Mouse (Mus musculus) neural tube, embryonic 14.5 days (tissue): ENCODE measurements around the gene Acsl4. TPM values are rescaled to one million over a fixed set of nuclear protein-coding genes. Genes with fewer than 3 reads are reported as not detected.

Source experiments
- ATAC-seq: fragments of 200-750 bp; cut with Nextera tagmentation; 2 replicates; pipeline ENCODE4 v1.8.0; 2017; ENCODE audit warnings: low read depth, mild to moderate bottlenecking, moderate TSS enrichment, moderate library complexity
- H3K27ac ChIP-seq: fragments of 300-500 bp; sonication (generic); 2 replicates; pipeline ENCODE4 v1.5.1; 2014; ENCODE audit warnings: low read depth, mild to moderate bottlenecking, control low read depth, low read length, moderate library complexity, mixed read lengths
- H3K27me3 ChIP-seq: fragments of 300-500 bp; sonication (generic); 2 replicates; pipeline ENCODE4 v1.6.1; 2014; ENCODE audit warnings: low read length; ENCODE audit not compliant: control insufficient read depth, insufficient read depth
- H3K36me3 ChIP-seq: fragments of 300-500 bp; sonication (generic); 2 replicates; pipeline ENCODE4 v1.6.1; 2014; ENCODE audit warnings: low read length, mixed read lengths; ENCODE audit not compliant: control insufficient read depth, insufficient read depth
- H3K4me1 ChIP-seq: fragments of 300-500 bp; sonication (generic); 2 replicates; pipeline ENCODE4 v1.6.1; 2014; ENCODE audit warnings: low read length; ENCODE audit not compliant: control insufficient read depth, insufficient read depth
- H3K4me2 ChIP-seq: fragments of 300-500 bp; sonication (generic); 2 replicates; pipeline ENCODE4 v1.6.1; 2014; ENCODE audit warnings: mild to moderate bottlenecking, low read depth, low read length, control low read depth
- H3K4me3 ChIP-seq: fragments of 300-500 bp; sonication (generic); 2 replicates; pipeline ENCODE4 v1.5.1; 2014; ENCODE audit warnings: low read depth, low read length, control low read depth, mixed read lengths
- H3K9ac ChIP-seq: fragments of 300-500 bp; sonication (generic); replicated peaks from 2 replicates; pipeline ENCODE4 v1.6.1; 2014; ENCODE audit warnings: low read depth, mild to moderate bottlenecking, control low read depth, low read length, mixed read lengths
- H3K9me3 ChIP-seq: fragments of 300-500 bp; sonication (generic); 2 replicates; pipeline ENCODE4 v1.6.1; 2016; ENCODE audit warnings: low read length; ENCODE audit not compliant: control insufficient read depth
- WGBS: fragments of 180-500 bp; shearing (Covaris S2); extraction: QIAGEN DNeasy Blood & Tissue Kit; methylation state at CpG from one replicate; pipeline ENCODE4 v1.1.7; 2014; 5-methylcytosine and 5-hydroxymethylcytosine counted together
- polyA plus RNA-seq: library from polyadenylated mRNA; unstranded; fragments of >200 nt; fragmentation: Nextera tagmentation; extraction: Ambion mirVana; gene quantifications from 2 replicates; pipeline ENCODE4 v1.2.1, GENCODE M21; 2014

Acsl4 gene
- polyA plus RNA-seq, 1 experiment from 2014 or later: 35.2 TPM

GRCm38 (mm10) chrX:142376747-142377146 lies 13.6 kb downstream of the Acsl4 start:
- no peaks in the 10 kb centered on the region for H3K9me3 ChIP-seq
- H3K36me3 ChIP-seq: no peaks in the 10 kb centered on the region
- no peak overlapping the region for H3K4me2 ChIP-seq
- no peak overlapping the region for H3K27ac ChIP-seq
- WGBS: 87% methylated on average over 3 of the region's 3 CpGs
- H3K27me3 ChIP-seq: no peaks in the 10 kb centered on the region
- no peak for ATAC-seq
- H3K4me1 ChIP-seq: no peaks in the 10 kb centered on the region
- H3K4me3 ChIP-seq: no peak overlapping the region
- H3K9ac ChIP-seq: no peak overlapping the region

GRCm38 (mm10) chrX:142375519-142375918 lies 14.8 kb downstream of the Acsl4 start:
- 89% methylated on average over 4 of the region's 4 CpGs for WGBS
- H3K27ac ChIP-seq: no peak overlapping the region
- no peak for ATAC-seq

GRCm38 (mm10) chrX:142372393-142372792 lies 17.9 kb downstream of the Acsl4 start:
- WGBS: 28% methylated on average over 3 of the region's 3 CpGs
- H3K27ac ChIP-seq: no peak overlapping the region
- H3K4me3 ChIP-seq: no peak overlapping the region
- no peaks in the 10 kb centered on the region for H3K4me1 ChIP-seq
- no peak overlapping the region for H3K9ac ChIP-seq
- no peaks in the 10 kb centered on the region for H3K27me3 ChIP-seq
- no peaks in the 10 kb centered on the region for H3K36me3 ChIP-seq
- no peak for ATAC-seq
- H3K4me2 ChIP-seq: no peak overlapping the region
- no peaks in the 10 kb centered on the region for H3K9me3 ChIP-seq

More at GRCm38 (mm10) chrX:142375519-142375918, 14.8 kb downstream of the Acsl4 start:
- H3K9me3 ChIP-seq: no peaks in the 10 kb centered on the region
- no peak overlapping the region for H3K4me3 ChIP-seq
- no peaks in the 10 kb centered on the region for H3K4me1 ChIP-seq
- no peaks in the 10 kb centered on the region for H3K36me3 ChIP-seq
- no peak overlapping the region for H3K4me2 ChIP-seq
- H3K27me3 ChIP-seq: no peaks in the 10 kb centered on the region
- H3K9ac ChIP-seq: no peak overlapping the region

DNA sequence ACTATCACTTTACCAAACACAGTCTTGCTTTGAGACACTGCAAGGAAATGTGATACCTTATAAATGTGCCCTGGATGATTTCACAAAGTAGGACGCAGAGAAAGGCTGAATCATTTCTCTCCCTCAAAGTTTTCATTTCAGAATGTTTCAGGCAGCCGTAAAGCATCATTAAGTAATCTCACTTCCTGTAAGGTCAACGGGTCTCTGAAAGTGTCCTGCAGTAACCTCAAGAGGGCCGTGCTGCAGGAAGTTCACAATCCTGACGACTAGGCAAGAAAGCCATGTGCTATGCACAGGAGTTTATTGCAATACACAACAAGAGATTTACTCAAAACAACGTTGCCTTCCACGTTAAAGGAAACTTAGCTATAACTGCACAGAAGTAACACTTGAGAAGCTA lies 20.4 kb downstream of the Acsl4 start:
- Histone ChIP-seq H3K9me3 (no peaks in the 10 kb centered on the region), H3K4me2 (no peak overlapping the region), H3K27me3 (no peaks in the 10 kb centered on the region), H3K4me3 (no peak overlapping the region), H3K9ac (no peak overlapping the region), H3K4me1 (no peaks in the 10 kb centered on the region), H3K27ac (no peak overlapping the region), H3K36me3 (no peaks in the 10 kb centered on the region)
- no peak for ATAC-seq
- WGBS: 72% methylated on average over 7 of the region's 7 CpGs

GRCm38 (mm10) chrX:142363882-142364281 lies 26.5 kb downstream of the Acsl4 start:
- no peak overlapping the region for H3K4me2 ChIP-seq
- 79% methylated on average over 1 of the region's 1 CpGs for WGBS
- H3K4me3 ChIP-seq: no peak overlapping the region
- no peaks in the 10 kb centered on the region for H3K27me3 ChIP-seq
- H3K9me3 ChIP-seq: no peaks in the 10 kb centered on the region
- no peaks in the 10 kb centered on the region for H3K36me3 ChIP-seq
- no peak overlapping the region for H3K27ac ChIP-seq
- ATAC-seq: no peak
- no peaks in the 10 kb centered on the region for H3K4me1 ChIP-seq
- H3K9ac ChIP-seq: no peak overlapping the region

DNA sequence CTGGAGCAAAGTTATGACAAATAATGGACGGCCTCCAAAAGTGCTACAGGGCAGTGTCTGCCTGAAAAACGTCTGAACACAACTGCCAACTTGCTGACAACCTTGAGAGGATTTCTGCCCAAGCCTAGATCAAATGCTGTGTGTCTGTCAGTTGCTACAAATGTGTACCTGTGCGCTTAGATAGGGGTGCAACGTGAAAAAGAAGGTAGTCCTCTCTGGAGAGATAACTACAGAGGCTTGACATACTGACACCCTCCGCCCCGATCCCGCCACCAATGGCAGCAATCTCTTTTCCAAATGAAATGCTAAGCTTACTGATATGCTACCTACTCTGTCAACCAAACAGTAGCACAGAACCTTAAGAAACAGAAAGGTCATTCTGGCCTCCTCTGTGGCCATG lies 31.3 kb downstream of the Acsl4 start:
- H3K4me1 ChIP-seq: no peaks in the 10 kb centered on the region
- H3K4me2 ChIP-seq: no peak overlapping the region
- H3K4me3 ChIP-seq: no peak overlapping the region
- H3K9me3 ChIP-seq: no peaks in the 10 kb centered on the region
- no peak overlapping the region for H3K9ac ChIP-seq
- no peaks in the 10 kb centered on the region for H3K27me3 ChIP-seq
- no peak for ATAC-seq
- H3K36me3 ChIP-seq: no peaks in the 10 kb centered on the region
- WGBS: 88% methylated on average over 7 of the region's 7 CpGs
- H3K27ac ChIP-seq: no peak overlapping the region

DNA sequence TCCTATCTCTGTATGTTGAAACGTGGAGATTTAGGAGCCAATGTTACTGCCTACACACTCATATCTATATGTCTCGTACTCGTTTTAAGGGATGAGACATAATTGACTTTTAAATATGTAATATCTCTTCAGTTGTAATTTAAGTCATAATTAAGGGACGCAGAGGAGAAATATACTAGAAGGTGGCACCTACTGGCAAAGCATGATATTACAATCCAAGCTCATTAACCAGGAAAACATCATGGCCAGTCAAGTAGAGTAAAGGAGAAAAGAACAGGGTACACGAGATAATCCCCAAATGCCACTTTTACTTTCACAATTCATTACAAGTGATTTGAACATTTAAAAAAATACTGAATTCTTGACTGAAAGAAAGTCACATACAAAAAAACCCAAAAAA lies 31.9 kb downstream of the Acsl4 start:
- Histone ChIP-seq H3K4me3 (no peak overlapping the region), H3K27ac (no peak overlapping the region), H3K9ac (no peak overlapping the region), H3K4me2 (no peak overlapping the region), H3K36me3 (no peaks in the 10 kb centered on the region), H3K27me3 (no peaks in the 10 kb centered on the region), H3K4me1 (no peaks in the 10 kb centered on the region), H3K9me3 (no peaks in the 10 kb centered on the region)
- WGBS: 79% methylated on average over 5 of the region's 5 CpGs
- ATAC-seq: no peak

DNA sequence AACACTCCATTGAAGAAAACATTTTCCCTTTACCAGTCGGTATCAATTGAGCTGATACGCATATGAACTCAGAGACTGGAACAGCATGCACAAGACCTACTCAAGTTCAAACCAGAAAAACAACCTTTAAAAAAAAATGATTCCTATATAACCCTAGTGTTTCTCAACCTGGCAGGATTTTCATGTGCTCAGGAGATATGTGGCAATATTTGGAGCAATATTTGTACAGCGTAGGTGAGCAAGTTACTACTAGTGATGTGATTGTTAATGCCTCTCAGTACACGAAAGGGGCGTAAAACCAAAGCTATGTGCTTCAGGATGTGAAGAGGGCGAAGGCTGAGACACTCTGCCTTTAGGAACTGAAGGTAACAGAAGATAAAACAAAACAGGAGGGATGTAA lies 54.1 kb downstream of the Acsl4 start:
- no peaks in the 10 kb centered on the region for H3K4me1 ChIP-seq
- no peak overlapping the region for H3K4me3 ChIP-seq
- H3K4me2 ChIP-seq: no peak overlapping the region
- no peaks in the 10 kb centered on the region for H3K36me3 ChIP-seq
- ATAC-seq: no peak
- WGBS: 97% methylated on average over 6 of the region's 6 CpGs
- H3K9me3 ChIP-seq: no peaks in the 10 kb centered on the region
- H3K9ac ChIP-seq: no peak overlapping the region
- no peak overlapping the region for H3K27ac ChIP-seq
- no peaks in the 10 kb centered on the region for H3K27me3 ChIP-seq

DNA sequence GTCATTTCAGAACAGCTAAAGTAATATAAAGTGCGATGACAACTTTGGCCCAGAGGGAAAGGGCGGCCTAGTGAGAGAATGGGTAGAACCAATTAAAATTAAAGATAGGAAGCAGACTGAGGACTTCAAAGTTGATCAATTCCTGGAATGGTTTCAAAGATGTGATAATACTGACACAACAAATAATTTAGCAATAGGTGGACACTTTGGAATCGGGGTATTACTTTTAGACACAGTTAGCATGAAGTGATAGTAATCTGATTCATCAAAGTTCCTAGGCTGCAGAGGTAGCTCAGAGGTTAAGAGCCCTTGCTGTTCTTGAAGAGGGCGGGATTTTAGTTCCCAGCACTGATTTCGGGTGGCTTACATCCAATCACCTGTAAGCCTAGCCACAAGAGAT lies 54.8 kb downstream of the Acsl4 start:
- 89% methylated on average over 5 of the region's 5 CpGs for WGBS
- H3K4me3 ChIP-seq: no peak overlapping the region
- no peaks in the 10 kb centered on the region for H3K4me1 ChIP-seq
- no peak overlapping the region for H3K4me2 ChIP-seq
- no peaks in the 10 kb centered on the region for H3K27me3 ChIP-seq
- no peaks in the 10 kb centered on the region for H3K36me3 ChIP-seq
- H3K9ac ChIP-seq: no peak overlapping the region
- H3K9me3 ChIP-seq: no peaks in the 10 kb centered on the region
- H3K27ac ChIP-seq: no peak overlapping the region
- no peak for ATAC-seq

DNA sequence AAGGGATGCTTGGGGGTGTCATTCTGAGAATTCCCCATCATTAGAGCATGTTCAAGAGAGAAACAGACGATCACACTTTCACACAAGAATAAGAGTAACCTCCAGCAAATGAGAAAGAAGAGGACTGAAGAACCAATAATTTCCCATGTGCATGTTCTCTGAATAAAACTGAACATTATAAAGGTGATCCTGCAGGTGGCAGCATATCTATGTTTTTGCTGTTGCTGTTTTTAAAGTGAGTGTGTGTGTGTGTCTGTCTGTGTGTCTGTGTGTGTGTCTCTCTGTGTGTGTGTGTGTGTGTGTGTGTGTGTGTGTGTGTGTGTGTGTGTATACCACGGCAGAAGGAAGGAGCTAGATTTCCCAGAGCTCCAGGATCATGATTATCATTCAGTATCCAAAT lies 64.6 kb downstream of the Acsl4 start:
- no peak overlapping the region for H3K4me2 ChIP-seq
- no peak overlapping the region for H3K4me3 ChIP-seq
- no peaks in the 10 kb centered on the region for H3K27me3 ChIP-seq
- H3K4me1 ChIP-seq: no peaks in the 10 kb centered on the region
- 96% methylated on average over 2 of the region's 2 CpGs for WGBS
- H3K9ac ChIP-seq: no peak overlapping the region
- no peak for ATAC-seq
- no peak overlapping the region for H3K27ac ChIP-seq
- H3K9me3 ChIP-seq: no peaks in the 10 kb centered on the region
- no peaks in the 10 kb centered on the region for H3K36me3 ChIP-seq
